Mouse (Mus musculus) olfactory bulb, adult 2 months (tissue): ENCODE results near the gene Shisa7. TPM values are rescaled to one million over a fixed set of nuclear protein-coding genes. Genes with fewer than 3 reads are reported as not detected.
"Not testable (repeated sequence)": the region's sequence is repeated elsewhere in the genome, so short reads cannot be mapped to it uniquely, and the experiment has no call there.

Source experiments
- H3K27ac ChIP-seq: fragments of 200-500 bp; 2 replicates; pipeline ENCODE4 v1.5.1; 2012; ENCODE audit warnings: low read depth, low read length; ENCODE audit not compliant: insufficient read depth
- H3K4me1 ChIP-seq: fragments of 200-500 bp; 2 replicates; pipeline ENCODE4 v1.6.1; 2012; ENCODE audit warnings: low read length; ENCODE audit not compliant: control insufficient read depth, insufficient read depth
- H3K4me3 ChIP-seq: fragments of 200-500 bp; 2 replicates; pipeline ENCODE4 v1.5.1; 2012; ENCODE audit warnings: mild to moderate bottlenecking, low read depth, low read length, moderate library complexity; ENCODE audit not compliant: insufficient read depth
- CTCF ChIP-seq: fragments of 200-500 bp; IDR thresholded peaks from 2 replicates; pipeline ENCODE4 v1.5.1; 2012; ENCODE audit warnings: low read depth, mild to moderate bottlenecking, low read length, moderate library complexity; ENCODE audit not compliant: insufficient read depth
- POLR2A ChIP-seq: fragments of 200-500 bp; IDR thresholded peaks from 2 replicates; pipeline ENCODE4 v1.6.1; 2012; ENCODE audit warnings: mild to moderate bottlenecking, low read depth, low read length, moderate library complexity; ENCODE audit not compliant: insufficient read depth
- WGBS: fragments of 180-500 bp; shearing (Covaris S2); methylation state at CpG from one replicate; pipeline ENCODE4 v1.1.7; 2018; 5-methylcytosine and 5-hydroxymethylcytosine counted together
- polyA plus RNA-seq: library from polyadenylated mRNA; stranded (reverse); fragments of >200 nt; gene quantifications from 2 replicates; pipeline ENCODE4 v1.2.4, GENCODE M21; 2012; ENCODE audit warnings: low replicate concordance; ENCODE audit not compliant: missing spikeins, insufficient read depth, insufficient read length

The Shisa7 gene
- polyA plus RNA-seq, 1 experiment = not detected

- H3K4me3 ChIP-seq = peak within 1 kb of the TSS; percentile 94
- WGBS = under 1% methylated on average over 62 of the region's 62 CpGs
- peak within 1 kb of the TSS; percentile 97 for H3K27ac ChIP-seq
- no peak for TF ChIP-seq CTCF
- TF ChIP-seq POLR2A = peak; percentile 84
- peaks cover 10% of the 10 kb centered on the region for H3K4me1 ChIP-seq
These were observed 32.0 kb downstream of the Shisa7 start, which contains the start of gene Ube2s for GRCm38 (mm10) chr7:4812303-4813104. Gene Ube2s (minus strand): TSS chr7:4812590.

DNA sequence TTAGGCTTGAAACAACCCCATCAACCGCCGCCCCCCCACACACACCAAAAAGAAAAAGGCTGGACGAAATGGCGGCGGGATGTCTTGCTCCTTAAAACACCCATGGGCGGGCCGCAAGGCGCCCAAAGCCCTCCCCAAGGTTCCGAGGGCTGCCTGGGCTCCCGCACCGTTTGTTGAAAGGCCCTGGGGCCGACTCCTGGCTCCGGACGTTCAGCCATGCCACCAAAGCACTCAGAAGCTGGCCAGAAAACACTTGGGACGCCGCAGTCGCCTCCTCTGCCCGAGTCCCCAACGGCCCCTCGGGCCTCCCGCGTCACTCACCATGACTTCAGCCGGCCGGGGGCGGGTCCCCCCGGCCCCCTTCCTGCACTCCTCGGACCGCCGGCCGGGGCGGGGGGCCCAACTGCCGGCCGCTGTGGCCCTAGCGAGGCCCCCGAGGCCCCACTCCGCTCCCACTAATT lies 32.6 kb downstream of the Shisa7 start:
- Histone ChIP-seq H3K27ac (peak overlapping the region; percentile 97; the same call in 1 of the 2 replicates), H3K4me3 (peak overlapping the region; percentile 94), H3K4me1 (peaks cover 10% of the 10 kb centered on the region)
- WGBS = 2% methylated on average over 28 of the region's 36 CpGs
- TF ChIP-seq POLR2A = no peak
- TF ChIP-seq CTCF = no peak

GRCm38 (mm10) chr7:4811131-4811530 lies 33.4 kb downstream of the Shisa7 start:
- H3K27ac ChIP-seq = not testable (repeated sequence)
- H3K4me1 ChIP-seq = peaks cover 10% of the 10 kb centered on the region
- 27% methylated on average over 10 of the region's 10 CpGs for WGBS
- peak overlapping the region; percentile 94 for H3K4me3 ChIP-seq

DNA sequence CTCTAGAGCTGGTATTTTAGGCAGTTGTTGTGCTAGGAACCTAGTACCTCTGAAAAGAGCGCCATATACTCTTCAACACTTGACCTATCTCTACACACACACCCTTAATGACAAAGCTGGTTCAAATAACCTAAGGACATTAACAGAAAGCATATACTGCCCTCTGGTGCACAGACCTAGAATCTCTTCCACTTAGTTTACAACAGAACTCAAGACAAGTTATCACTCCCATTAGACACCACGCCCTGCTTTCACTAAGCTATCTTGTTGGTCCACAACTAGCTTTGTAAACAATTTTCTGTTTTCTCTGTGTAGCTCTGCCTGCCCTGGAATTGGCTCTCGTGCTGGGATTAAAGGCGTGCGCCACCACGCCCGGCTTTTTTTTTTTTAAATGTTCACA lies 37.8 kb downstream of the Shisa7 start:
- peaks cover 8% of the 10 kb centered on the region for H3K4me1 ChIP-seq
- WGBS = 86% methylated on average over 7 of the region's 7 CpGs
- no peak overlapping the region for H3K4me3 ChIP-seq
- no peak overlapping the region for H3K27ac ChIP-seq
- TF ChIP-seq CTCF = no peak
- no peak for TF ChIP-seq POLR2A

GRCm38 (mm10) chr7:4802247-4802646 lies 42.2 kb downstream of the Shisa7 start:
- TF ChIP-seq POLR2A (no peak), CTCF (no peak)
- Histone ChIP-seq H3K4me3 (no peak overlapping the region), H3K27ac (no peak overlapping the region), H3K4me1 (no peaks in the 10 kb centered on the region)

- no peak overlapping the region for H3K27ac ChIP-seq
- 57% methylated on average over 7 of the region's 7 CpGs for WGBS
These were observed 48.6 kb downstream of the Shisa7 start for GRCm38 (mm10) chr7:4795767-4796433.

DNA sequence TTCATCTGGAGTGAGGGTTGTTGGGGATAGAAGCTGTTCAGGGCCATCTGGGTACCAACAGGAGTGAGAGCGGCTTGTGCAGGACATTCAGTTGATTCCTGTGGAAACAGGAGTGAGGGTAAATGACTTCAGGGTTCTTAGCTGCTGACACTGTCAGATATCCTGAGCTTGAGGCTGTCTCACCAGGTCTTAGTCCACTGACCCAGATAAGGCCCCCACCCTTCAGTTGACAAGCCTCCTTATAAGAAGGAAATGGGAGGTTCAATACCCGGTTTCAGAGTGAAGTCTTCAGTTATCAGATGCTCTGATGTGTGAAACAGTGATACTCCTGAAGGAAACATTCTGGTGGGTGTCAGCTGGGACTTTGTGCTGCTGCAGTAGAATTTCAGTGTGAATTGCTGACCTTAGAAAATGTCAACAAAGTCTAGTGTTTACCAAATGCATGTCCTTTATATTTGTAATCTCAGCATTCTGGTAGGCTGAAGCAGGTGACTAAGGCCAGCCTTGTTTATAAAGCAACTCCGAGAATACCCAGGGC lies 49.8 kb downstream of the Shisa7 start:
- WGBS = 84% methylated on average over 3 of the region's 3 CpGs
- peaks cover 7% of the 10 kb centered on the region for H3K4me1 ChIP-seq

More at GRCm38 (mm10) chr7:4795767-4796433, 48.6 kb downstream of the Shisa7 start:
- Histone ChIP-seq H3K4me3 (no peak overlapping the region), H3K4me1 (peaks cover 7% of the 10 kb centered on the region)
- TF ChIP-seq POLR2A = no peak
- TF ChIP-seq CTCF = no peak

GRCm38 (mm10) chr7:4793674-4794073 lies 50.8 kb downstream of the Shisa7 start:
- H3K4me1 ChIP-seq = peaks cover 12% of the 10 kb centered on the region
- no peak overlapping the region for H3K27ac ChIP-seq
- TF ChIP-seq CTCF (no peak), POLR2A (no peak)
- peak overlapping the region; percentile 91 for H3K4me3 ChIP-seq
- WGBS = 47% methylated on average over 4 of the region's 4 CpGs

More for the DNA sequence above, 49.8 kb downstream of the Shisa7 start:
- Histone ChIP-seq H3K27ac (no peak overlapping the region), H3K4me3 (no peak overlapping the region)
- no peak for TF ChIP-seq CTCF
- TF ChIP-seq POLR2A = no peak

DNA sequence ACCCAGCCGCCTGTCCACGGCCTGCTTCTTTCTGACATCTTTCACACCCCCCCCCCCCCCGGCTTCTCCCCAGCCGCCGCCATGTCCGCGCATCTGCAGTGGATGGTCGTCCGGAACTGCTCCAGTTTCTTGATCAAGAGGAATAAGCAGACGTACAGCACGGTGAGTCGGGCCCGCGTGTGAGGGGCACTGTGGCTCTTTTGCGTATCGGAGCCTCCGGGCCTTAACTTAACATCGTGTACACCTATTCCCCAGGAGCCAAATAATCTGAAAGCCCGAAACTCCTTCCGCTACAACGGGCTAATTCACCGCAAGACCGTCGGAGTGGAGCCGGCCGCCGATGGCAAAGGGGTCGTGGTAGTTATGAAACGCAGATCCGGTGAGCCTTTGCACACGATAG lies 51.2 kb downstream of the Shisa7 start:
- WGBS = under 1% methylated on average over 31 of the region's 31 CpGs
- Histone ChIP-seq H3K27ac (0 out of 2 replicates have a peak overlapping the region, but pooled peaks have one; percentile 68), H3K4me3 (peak overlapping the region; percentile 91), H3K4me1 (peaks cover 15% of the 10 kb centered on the region)
